Mouse (Mus musculus): ENCODE results near the gene Lsamp. TPM values are rescaled to one million over a fixed set of nuclear protein-coding genes. Genes with fewer than 3 reads are reported as not detected.

The Lsamp gene
- polyA plus RNA-seq, 1 experiment from 2014 or later, result 3.1 TPM

GRCm38 (mm10) chr16:40036719-40037118 is 52.6 kb downstream of the Lsamp start:
- Histone ChIP-seq H3K4me1 (ENCODE audit: control insufficient read depth, insufficient read depth, low read length) (no peaks in the 10 kb centered on the region), H3K27ac (ENCODE audit: low read length) (no peak overlapping the region), H3K4me2 (ENCODE audit: low read depth, low read length) (no peak overlapping the region), H3K4me3 (ENCODE audit: low read length) (no peak overlapping the region), H3K36me3 (ENCODE audit: control insufficient read depth, insufficient read depth, low read length) (no peaks in the 10 kb centered on the region), H3K9ac (ENCODE audit: low read depth, low read length) (no peak overlapping the region), H3K9me3 (ENCODE audit: control insufficient read depth, low read length) (no peaks in the 10 kb centered on the region), H3K27me3 (replicated peaks; ENCODE audit: control insufficient read depth, insufficient read depth, low read length) (no peaks in the 10 kb centered on the region)
- ATAC-seq, result peak; percentile 40; the same call in 1 of the 2 replicates
- 82% methylated on average over 1 of the region's 1 CpGs for WGBS

GRCm38 (mm10) chr16:40059546-40059945 is 75.4 kb downstream of the Lsamp start:
- ATAC-seq, result no peak
- no peaks in the 10 kb centered on the region for H3K9me3 ChIP-seq (ENCODE audit: control insufficient read depth, low read length)

DNA sequence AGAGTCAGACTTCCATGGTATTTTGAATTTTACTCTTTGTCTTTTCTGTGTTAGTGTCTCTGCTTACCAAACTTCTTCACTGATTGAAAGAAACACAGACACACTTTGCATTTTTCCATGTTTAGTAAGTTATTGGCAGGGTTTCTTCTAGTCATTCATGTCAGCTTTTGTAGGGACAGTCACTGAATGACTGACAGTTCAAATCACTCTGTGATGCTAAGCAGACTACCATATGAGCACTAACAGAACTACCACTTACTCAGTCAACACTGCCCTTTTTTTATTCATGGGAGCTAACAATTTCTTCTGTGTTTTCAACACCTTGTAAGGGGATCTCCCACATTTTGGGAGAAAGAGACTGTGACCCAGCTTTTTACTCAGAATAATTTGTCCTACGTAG is 75.8 kb downstream of the Lsamp start:
- H3K4me2 ChIP-seq (ENCODE audit: low read depth, low read length), result no peak overlapping the region
- no peaks in the 10 kb centered on the region for H3K4me1 ChIP-seq (ENCODE audit: control insufficient read depth, insufficient read depth, low read length)
- WGBS, result 65% methylated on average over 1 of the region's 1 CpGs

More at GRCm38 (mm10) chr16:40059546-40059945, 75.4 kb downstream of the Lsamp start:
- no peak overlapping the region for H3K27ac ChIP-seq (ENCODE audit: low read length)
- no peak overlapping the region for H3K9ac ChIP-seq (ENCODE audit: low read depth, low read length)
- H3K4me3 ChIP-seq (ENCODE audit: low read length), result no peak overlapping the region
- H3K4me1 ChIP-seq (ENCODE audit: control insufficient read depth, insufficient read depth, low read length), result no peaks in the 10 kb centered on the region
- H3K4me2 ChIP-seq (ENCODE audit: low read depth, low read length), result no peak overlapping the region
- WGBS, result 50% methylated on average over 2 of the region's 2 CpGs
- H3K27me3 ChIP-seq (replicated peaks; ENCODE audit: control insufficient read depth, insufficient read depth, low read length), result no peaks in the 10 kb centered on the region
- H3K36me3 ChIP-seq (ENCODE audit: control insufficient read depth, insufficient read depth, low read length), result no peaks in the 10 kb centered on the region

DNA sequence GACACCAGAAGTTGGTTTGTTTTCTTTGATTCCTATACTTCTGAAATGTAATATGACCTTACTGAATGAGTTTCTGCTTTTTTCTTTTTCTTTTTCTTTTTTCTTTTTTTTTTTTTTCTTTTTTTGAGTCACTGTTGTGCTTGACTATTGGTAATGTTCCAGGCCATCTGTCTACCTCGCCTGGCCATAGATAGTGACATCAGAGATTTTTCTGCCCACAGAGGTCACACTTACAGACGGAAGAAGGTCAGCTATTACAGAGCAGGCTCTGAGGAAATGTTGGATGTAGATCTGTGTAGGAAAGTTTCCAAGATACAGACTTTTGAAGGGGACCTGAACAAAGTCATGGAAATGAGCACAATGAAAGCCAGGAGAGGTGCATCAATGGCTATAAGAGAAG is 76.3 kb downstream of the Lsamp start:
- no peak for ATAC-seq
- Histone ChIP-seq H3K9me3 (ENCODE audit: control insufficient read depth, low read length) (no peaks in the 10 kb centered on the region), H3K27ac (ENCODE audit: low read length) (no peak overlapping the region), H3K4me2 (ENCODE audit: low read depth, low read length) (no peak overlapping the region), H3K27me3 (replicated peaks; ENCODE audit: control insufficient read depth, insufficient read depth, low read length) (no peaks in the 10 kb centered on the region), H3K4me3 (ENCODE audit: low read length) (no peak overlapping the region), H3K9ac (ENCODE audit: low read depth, low read length) (no peak overlapping the region), H3K36me3 (ENCODE audit: control insufficient read depth, insufficient read depth, low read length) (no peaks in the 10 kb centered on the region), H3K4me1 (ENCODE audit: control insufficient read depth, insufficient read depth, low read length) (no peaks in the 10 kb centered on the region)
- WGBS, result 44% methylated on average over 2 of the region's 2 CpGs

More for the DNA sequence above, 75.8 kb downstream of the Lsamp start:
- no peaks in the 10 kb centered on the region for H3K36me3 ChIP-seq (ENCODE audit: control insufficient read depth, insufficient read depth, low read length)
- no peaks in the 10 kb centered on the region for H3K27me3 ChIP-seq (replicated peaks; ENCODE audit: control insufficient read depth, insufficient read depth, low read length)
- H3K9me3 ChIP-seq (ENCODE audit: control insufficient read depth, low read length), result no peaks in the 10 kb centered on the region
- ATAC-seq, result no peak
- H3K4me3 ChIP-seq (ENCODE audit: low read length), result no peak overlapping the region
- H3K9ac ChIP-seq (ENCODE audit: low read depth, low read length), result no peak overlapping the region
- H3K27ac ChIP-seq (ENCODE audit: low read length), result no peak overlapping the region

GRCm38 (mm10) chr16:40075556-40075955 is 91.4 kb downstream of the Lsamp start:
- WGBS, result 58% methylated on average over 2 of the region's 2 CpGs
- Histone ChIP-seq H3K4me3 (ENCODE audit: low read length) (no peak overlapping the region), H3K36me3 (ENCODE audit: control insufficient read depth, insufficient read depth, low read length) (no peaks in the 10 kb centered on the region), H3K4me2 (ENCODE audit: low read depth, low read length) (no peak overlapping the region), H3K4me1 (ENCODE audit: control insufficient read depth, insufficient read depth, low read length) (no peaks in the 10 kb centered on the region), H3K9ac (ENCODE audit: low read depth, low read length) (no peak overlapping the region), H3K9me3 (ENCODE audit: control insufficient read depth, low read length) (no peaks in the 10 kb centered on the region), H3K27ac (ENCODE audit: low read length) (no peak overlapping the region), H3K27me3 (replicated peaks; ENCODE audit: control insufficient read depth, insufficient read depth, low read length) (no peaks in the 10 kb centered on the region)
- no peak for ATAC-seq

DNA sequence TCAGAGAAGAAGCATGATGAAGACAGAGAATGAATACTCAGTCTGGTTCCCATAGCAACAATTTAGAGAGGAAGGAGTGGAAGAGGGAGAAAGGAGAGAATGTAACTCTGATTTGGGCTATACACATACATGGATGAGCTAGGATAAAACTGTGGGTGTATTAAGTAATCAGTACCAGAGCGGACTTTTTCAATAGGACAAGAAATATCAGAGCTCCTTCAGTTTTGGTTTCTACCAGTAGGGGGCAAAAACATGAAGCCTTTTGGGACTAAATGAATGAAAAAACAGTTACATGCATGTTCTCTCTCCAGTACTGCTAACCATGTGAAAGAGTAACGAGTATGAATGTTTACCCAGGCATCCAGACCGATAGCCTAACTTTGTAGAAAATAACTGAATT is 96.1 kb downstream of the Lsamp start:
- Histone ChIP-seq H3K9ac (ENCODE audit: low read depth, low read length) (no peak overlapping the region), H3K4me3 (ENCODE audit: low read length) (no peak overlapping the region)
- no peak for ATAC-seq

GRCm38 (mm10) chr16:40104329-40104728 is 120.2 kb downstream of the Lsamp start:
- ATAC-seq, result no peak
- Histone ChIP-seq H3K9ac (ENCODE audit: low read depth, low read length) (no peak overlapping the region), H3K4me2 (ENCODE audit: low read depth, low read length) (no peak overlapping the region), H3K4me1 (ENCODE audit: control insufficient read depth, insufficient read depth, low read length) (no peaks in the 10 kb centered on the region), H3K27me3 (replicated peaks; ENCODE audit: control insufficient read depth, insufficient read depth, low read length) (no peaks in the 10 kb centered on the region), H3K9me3 (ENCODE audit: control insufficient read depth, low read length) (no peaks in the 10 kb centered on the region), H3K4me3 (ENCODE audit: low read length) (no peak overlapping the region), H3K27ac (ENCODE audit: low read length) (no peak overlapping the region), H3K36me3 (ENCODE audit: control insufficient read depth, insufficient read depth, low read length) (no peaks in the 10 kb centered on the region)
- 61% methylated on average over 4 of the region's 4 CpGs for WGBS

More for the DNA sequence above, 96.1 kb downstream of the Lsamp start:
- Histone ChIP-seq H3K27ac (ENCODE audit: low read length) (no peak overlapping the region), H3K4me2 (ENCODE audit: low read depth, low read length) (no peak overlapping the region), H3K27me3 (replicated peaks; ENCODE audit: control insufficient read depth, insufficient read depth, low read length) (no peaks in the 10 kb centered on the region), H3K4me1 (ENCODE audit: control insufficient read depth, insufficient read depth, low read length) (no peaks in the 10 kb centered on the region), H3K36me3 (ENCODE audit: control insufficient read depth, insufficient read depth, low read length) (no peaks in the 10 kb centered on the region), H3K9me3 (ENCODE audit: control insufficient read depth, low read length) (no peaks in the 10 kb centered on the region)
- 70% methylated on average over 3 of the region's 3 CpGs for WGBS

DNA sequence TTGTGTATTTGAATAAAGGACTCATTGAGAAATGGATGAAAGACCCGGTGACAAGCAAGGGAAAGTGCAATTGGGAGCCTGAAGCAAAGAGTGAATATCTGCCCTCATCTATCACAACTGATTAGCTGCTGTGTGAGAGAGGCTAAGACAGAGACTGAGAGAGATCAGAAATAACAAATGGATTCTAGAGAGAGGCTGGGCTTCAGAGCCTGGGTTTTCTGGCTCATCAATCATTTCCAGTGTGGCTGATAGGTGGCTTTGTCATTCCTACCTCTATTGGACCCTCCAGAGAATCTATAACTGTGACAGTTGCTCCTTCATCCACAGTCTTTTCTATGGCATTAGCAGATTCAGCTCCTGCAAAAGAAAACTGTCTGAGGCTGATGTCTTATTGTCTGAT is 198.8 kb downstream of the Lsamp start:
- Histone ChIP-seq H3K4me1 (ENCODE audit: control insufficient read depth, insufficient read depth, low read length) (no peaks in the 10 kb centered on the region), H3K9ac (ENCODE audit: low read depth, low read length) (no peak overlapping the region), H3K4me2 (ENCODE audit: low read depth, low read length) (no peak overlapping the region), H3K9me3 (ENCODE audit: control insufficient read depth, low read length) (no peaks in the 10 kb centered on the region), H3K27me3 (replicated peaks; ENCODE audit: control insufficient read depth, insufficient read depth, low read length) (no peaks in the 10 kb centered on the region), H3K36me3 (ENCODE audit: control insufficient read depth, insufficient read depth, low read length) (no peaks in the 10 kb centered on the region), H3K4me3 (ENCODE audit: low read length) (no peak overlapping the region), H3K27ac (ENCODE audit: low read length) (no peak overlapping the region)
- 75% methylated on average over 1 of the region's 1 CpGs for WGBS
- ATAC-seq, result no peak

DNA sequence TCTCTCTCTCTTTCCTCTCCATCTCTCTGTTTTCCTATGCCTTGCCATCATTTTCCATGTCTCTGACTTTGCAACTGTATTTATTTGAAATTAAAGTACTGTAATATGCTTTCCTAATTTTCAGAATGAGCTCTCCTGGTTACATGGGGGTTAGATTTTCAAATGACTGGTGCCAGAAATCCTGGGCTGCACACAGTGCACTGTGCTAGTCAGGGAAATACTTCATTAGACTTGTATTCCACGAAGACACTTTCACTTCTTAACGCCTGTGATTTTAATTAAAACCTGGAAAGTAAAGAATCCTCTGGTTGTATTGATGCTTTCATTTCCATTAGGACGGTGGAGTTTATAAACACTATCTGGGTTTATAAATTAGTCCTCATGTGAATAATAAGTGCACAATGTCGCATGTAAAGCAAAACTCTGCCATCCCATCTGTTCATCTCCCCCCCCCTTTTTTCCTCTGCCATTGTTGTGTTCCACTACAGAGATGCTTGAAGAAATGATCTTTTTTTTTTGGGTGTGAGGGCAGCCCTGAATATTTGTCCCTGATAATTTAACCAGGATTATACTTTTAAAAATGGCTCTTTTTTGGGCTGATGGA is 203.9 kb downstream of the Lsamp start:
- no peak overlapping the region for H3K4me2 ChIP-seq (ENCODE audit: low read depth, low read length)
- no peak overlapping the region for H3K9ac ChIP-seq (ENCODE audit: low read depth, low read length)
- no peaks in the 10 kb centered on the region for H3K36me3 ChIP-seq (ENCODE audit: control insufficient read depth, insufficient read depth, low read length)
- 65% methylated on average over 4 of the region's 4 CpGs for WGBS
- no peaks in the 10 kb centered on the region for H3K4me1 ChIP-seq (ENCODE audit: control insufficient read depth, insufficient read depth, low read length)
- H3K9me3 ChIP-seq (ENCODE audit: control insufficient read depth, low read length), result no peaks in the 10 kb centered on the region
- no peak overlapping the region for H3K27ac ChIP-seq (ENCODE audit: low read length)
- H3K4me3 ChIP-seq (ENCODE audit: low read length), result no peak overlapping the region
- no peaks in the 10 kb centered on the region for H3K27me3 ChIP-seq (replicated peaks; ENCODE audit: control insufficient read depth, insufficient read depth, low read length)
- ATAC-seq, result no peak

GRCm38 (mm10) chr16:40194401-40194800 is 210.2 kb downstream of the Lsamp start:
- Histone ChIP-seq H3K9me3 (ENCODE audit: control insufficient read depth, low read length) (no peaks in the 10 kb centered on the region), H3K36me3 (ENCODE audit: control insufficient read depth, insufficient read depth, low read length) (no peaks in the 10 kb centered on the region), H3K4me1 (ENCODE audit: control insufficient read depth, insufficient read depth, low read length) (no peaks in the 10 kb centered on the region), H3K27ac (ENCODE audit: low read length) (no peak overlapping the region), H3K4me2 (ENCODE audit: low read depth, low read length) (no peak overlapping the region), H3K9ac (ENCODE audit: low read depth, low read length) (no peak overlapping the region), H3K27me3 (replicated peaks; ENCODE audit: control insufficient read depth, insufficient read depth, low read length) (no peaks in the 10 kb centered on the region), H3K4me3 (ENCODE audit: low read length) (no peak overlapping the region)
- 48% methylated on average over 3 of the region's 3 CpGs for WGBS
- no peak for ATAC-seq
